Mouse (Mus musculus): ENCODE measurements around the gene Adgrl3. TPM values are rescaled to one million over a fixed set of nuclear protein-coding genes. Genes with fewer than 3 reads are reported as not detected.

The Adgrl3 gene
- total RNA-seq, 2 experiments from 2014 or later, result 6.5 to 6.8 TPM

DNA sequence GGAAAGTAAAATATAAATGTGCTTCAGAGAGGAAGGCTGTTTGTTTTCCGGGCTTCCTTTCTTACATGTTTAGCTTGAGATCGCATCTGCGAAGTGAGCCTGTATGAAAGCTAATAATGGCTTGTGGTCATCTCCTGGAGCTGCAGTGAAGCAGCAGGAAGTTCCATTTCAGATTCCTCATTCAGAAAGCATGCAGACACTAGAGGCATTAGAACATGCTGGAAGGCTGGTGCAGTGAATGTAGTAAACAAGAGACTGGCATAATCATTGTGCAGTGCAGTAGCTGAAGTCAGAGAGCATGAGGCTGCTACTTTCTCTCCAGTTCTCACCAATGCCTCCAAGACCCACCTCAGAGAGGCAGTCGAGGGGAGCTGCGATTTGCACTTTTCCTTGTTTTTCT lies 601.2 kb downstream of the Adgrl3 start:
- DNase-seq, result no peak

DNA sequence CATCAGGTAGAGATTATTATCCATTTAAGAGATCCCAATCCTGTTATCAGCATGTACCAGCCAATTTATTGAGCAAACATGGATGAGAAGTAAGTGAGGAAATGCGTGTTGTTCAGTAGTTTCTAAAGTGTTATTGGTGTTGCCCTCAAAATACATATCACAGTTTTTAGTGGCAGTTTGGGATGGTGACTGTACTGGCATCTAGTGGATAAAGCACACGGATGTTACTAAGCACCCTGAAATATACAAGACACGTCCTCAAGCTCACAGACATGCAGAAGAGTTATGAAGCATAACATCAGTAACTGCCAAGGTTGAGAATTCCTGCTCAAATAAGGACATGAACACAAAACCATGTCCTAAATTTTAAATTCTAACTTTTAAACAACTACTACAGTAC lies 601.8 kb downstream of the Adgrl3 start:
- DNase-seq, result no peak
- intact Hi-C loops (cut with DNase I), result no loop called here

More for the DNA sequence above, 601.2 kb downstream of the Adgrl3 start:
- intact Hi-C loops (cut with DNase I), result no loop called here

- intact Hi-C loops (cut with DNase I), result no loop called here
- no peak for DNase-seq
Measured at GRCm38 (mm10) chr5:81623846-81624245, 603.9 kb downstream of the Adgrl3 start.

GRCm38 (mm10) chr5:81636169-81636568 lies 616.2 kb downstream of the Adgrl3 start:
- intact Hi-C loops (cut with DNase I), result no loop called here
- DNase-seq, result no peak

GRCm38 (mm10) chr5:81638422-81638821 lies 618.5 kb downstream of the Adgrl3 start:
- intact Hi-C loops (cut with DNase I), result no loop called here
- DNase-seq, result no peak

- intact Hi-C loops (cut with DNase I), result no loop called here
- DNase-seq, result peak in 1 of 2 experiments; percentile 5
Measured at GRCm38 (mm10) chr5:81640118-81640517, 620.2 kb downstream of the Adgrl3 start.

DNA sequence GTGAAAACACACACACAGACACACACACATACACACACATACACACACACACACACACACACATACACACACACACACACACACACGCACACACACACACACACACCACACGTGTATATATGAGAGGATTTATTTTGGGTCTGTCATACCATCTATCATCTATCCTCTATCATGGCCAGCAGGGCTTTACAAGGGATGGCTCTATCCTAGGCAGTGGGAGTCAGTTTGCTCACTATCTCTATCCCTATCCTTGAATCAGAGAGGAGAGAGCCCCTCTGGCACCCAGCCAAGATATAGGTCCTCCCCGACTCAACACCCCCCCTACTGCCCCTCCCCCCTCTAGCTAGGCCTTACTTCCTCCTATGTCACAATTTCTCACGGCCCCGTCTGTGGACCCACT lies 625.6 kb downstream of the Adgrl3 start:
- intact Hi-C loops (cut with DNase I), result no loop called here

GRCm38 (mm10) chr5:81653941-81654340 lies 634.0 kb downstream of the Adgrl3 start:
- no peak for DNase-seq
- intact Hi-C loops (cut with DNase I), result no loop called here

More for the DNA sequence above, 625.6 kb downstream of the Adgrl3 start:
- no peak for DNase-seq

GRCm38 (mm10) chr5:81661611-81662390 lies 641.9 kb downstream of the Adgrl3 start:
- intact Hi-C loops (cut with DNase I), result no loop called here
- DNase-seq, result no peak

GRCm38 (mm10) chr5:81671025-81671424 lies 651.1 kb downstream of the Adgrl3 start:
- DNase-seq, result no peak
- intact Hi-C loops (cut with DNase I), result no loop called here

GRCm38 (mm10) chr5:81674275-81674974 lies 654.5 kb downstream of the Adgrl3 start:
- DNase-seq, result no peak
- intact Hi-C loops (cut with DNase I), result no loop called here

GRCm38 (mm10) chr5:81674975-81675371 lies 655.0 kb downstream of the Adgrl3 start:
- DNase-seq, result no peak
- intact Hi-C loops (cut with DNase I), result no loop called here

GRCm38 (mm10) chr5:81676896-81677295 lies 657.0 kb downstream of the Adgrl3 start:
- no peak for DNase-seq
- intact Hi-C loops (cut with DNase I), result no loop called here

GRCm38 (mm10) chr5:81686206-81686605 lies 666.3 kb downstream of the Adgrl3 start:
- DNase-seq, result no peak
- intact Hi-C loops (cut with DNase I), result no loop called here

GRCm38 (mm10) chr5:81686845-81687244 lies 666.9 kb downstream of the Adgrl3 start:
- peak; percentile 6 to 45 for DNase-seq
- intact Hi-C loops (cut with DNase I), result no loop called here

- intact Hi-C loops (cut with DNase I), result no loop called here
- DNase-seq, result no peak
Measured at GRCm38 (mm10) chr5:81729620-81730019, 709.7 kb downstream of the Adgrl3 start.

DNA sequence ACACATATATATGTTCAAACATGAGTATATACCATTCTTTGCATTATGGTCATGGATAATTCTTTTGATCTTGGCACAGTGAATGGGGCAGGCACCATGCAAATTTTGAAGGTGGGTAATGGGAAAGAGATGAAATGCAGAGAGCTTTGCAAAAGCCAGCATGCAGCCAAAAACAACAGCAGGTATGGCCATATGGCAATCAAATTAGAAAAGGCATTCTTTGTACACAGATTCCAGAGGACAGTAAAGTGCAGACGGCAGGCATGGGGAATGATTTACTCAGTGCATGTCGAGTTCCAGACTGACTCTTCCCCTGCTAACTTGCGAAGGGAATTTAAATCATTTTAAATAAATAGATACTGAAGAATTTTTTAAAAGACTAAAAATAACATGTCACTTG lies 716.1 kb downstream of the Adgrl3 start:
- no peak for DNase-seq
- intact Hi-C loops (cut with DNase I), result no loop called here

- intact Hi-C loops (cut with DNase I), result no loop called here
- DNase-seq, result no peak
Measured at GRCm38 (mm10) chr5:81738286-81739032, 718.5 kb downstream of the Adgrl3 start.

DNA sequence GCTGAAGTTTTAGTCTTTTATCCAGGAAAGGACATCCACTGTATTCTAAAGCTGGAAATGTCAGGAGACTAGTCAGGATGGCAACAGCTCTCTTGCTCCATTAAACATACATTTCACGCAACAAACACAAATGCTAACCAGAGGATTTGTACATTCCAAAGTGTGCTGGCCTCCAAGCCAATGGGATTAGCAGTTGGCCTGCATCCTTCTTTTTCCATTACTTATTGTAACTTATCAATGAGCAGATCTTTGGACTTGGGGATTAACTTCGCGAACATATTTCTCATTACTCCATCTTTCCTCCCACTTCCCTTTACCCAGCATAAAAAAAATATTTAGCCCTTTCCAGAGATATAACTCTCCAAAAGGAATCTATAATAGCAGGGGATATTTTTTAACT lies 732.5 kb downstream of the Adgrl3 start:
- no peak for DNase-seq

GRCm38 (mm10) chr5:81755711-81756110 lies 735.8 kb downstream of the Adgrl3 start:
- intact Hi-C loops (cut with DNase I), result no loop called here
- DNase-seq, result no peak

More for the DNA sequence above, 732.5 kb downstream of the Adgrl3 start:
- intact Hi-C loops (cut with DNase I), result no loop called here

DNA sequence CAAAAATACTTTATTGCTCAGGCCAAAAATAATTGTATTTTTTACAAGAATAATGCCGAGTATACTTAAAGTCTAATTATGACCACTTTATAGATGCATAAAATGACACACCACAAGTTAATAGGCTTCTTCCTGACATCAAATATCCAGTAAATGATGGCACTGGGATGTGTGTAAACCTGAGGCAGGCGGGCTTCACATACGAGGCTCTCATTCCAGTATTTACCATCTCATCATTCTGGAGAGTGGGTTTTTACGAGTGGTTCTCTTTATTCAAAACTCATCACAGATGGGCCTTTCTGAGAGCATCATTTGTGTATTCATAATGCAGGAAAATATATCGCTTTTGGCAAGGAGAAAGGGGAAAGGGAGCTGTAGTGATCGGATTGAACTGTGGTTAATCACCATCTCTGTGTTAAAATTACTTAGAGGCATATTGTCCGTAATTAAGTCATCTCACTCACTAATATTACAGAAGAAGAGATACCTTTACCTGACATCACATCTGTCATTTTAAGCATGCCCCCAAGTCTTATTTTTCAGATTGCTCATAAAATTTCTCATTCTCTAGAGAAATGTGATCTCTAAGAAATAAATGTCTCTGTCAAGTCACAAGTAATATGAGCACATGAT lies 737.3 kb downstream of the Adgrl3 start:
- intact Hi-C loops (cut with DNase I), result no loop called here
- DNase-seq, result no peak

All from heart, postnatal 14 days (tissue).